Mouse (Mus musculus): ENCODE measurements at regions not wholly inside any gene's neighbourhood (a gene's known extent, or its start where the extent isn't known, plus 50 kb on each side); places are given as distances from the start of the nearest gene placed in this dataset.

DNA sequence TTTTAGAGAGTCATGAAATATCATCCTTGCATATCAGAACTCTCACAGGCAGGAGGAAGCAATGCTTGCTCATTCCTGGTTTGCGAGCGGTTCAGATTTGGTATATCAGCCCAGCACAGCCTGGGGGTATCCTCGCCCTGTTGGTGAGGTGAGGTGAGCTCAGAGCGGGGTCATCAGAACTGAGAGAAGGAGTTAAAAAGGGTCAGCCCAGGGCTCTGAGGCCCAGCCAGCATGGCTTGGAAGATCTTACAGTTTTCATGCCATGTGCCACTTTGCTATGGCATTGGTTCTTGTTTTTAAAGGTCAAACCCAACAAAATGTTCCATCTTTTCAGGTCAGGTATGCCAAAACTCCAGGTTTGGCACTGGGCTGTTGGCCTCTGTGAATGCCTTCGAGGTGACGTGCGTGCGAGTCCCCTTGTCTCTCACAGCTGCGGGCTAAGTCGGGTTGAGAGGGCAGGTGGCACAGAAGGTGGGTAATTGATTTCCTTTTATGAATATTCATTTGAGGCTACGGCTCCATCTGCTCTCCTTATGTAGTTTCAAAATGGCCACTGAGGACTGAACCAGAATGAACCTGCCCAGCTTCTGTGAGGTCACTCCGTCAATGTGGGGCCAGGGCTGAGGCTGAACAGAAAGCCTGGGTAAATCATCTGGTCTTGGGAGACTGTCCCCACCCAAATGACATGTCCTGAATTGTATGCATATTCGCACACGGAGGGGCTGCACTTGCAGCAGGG lies 86.3 kb downstream of the Hhipl2 start:
- ATAC-seq (ENCODE audit: insufficient number of reproducible peaks, low FRiP score): no peak
- Histone ChIP-seq H3K27ac (ENCODE audit: poor library complexity, severe bottlenecking) (no peak overlapping the region), H3K9me3 (replicated peaks) (peaks cover 6% of the 10 kb centered on the region; the same call in 1 of the 2 replicates), H3K4me3 (no peak overlapping the region), H3K36me3 (no peaks in the 10 kb centered on the region), H3K4me2 (no peak overlapping the region), H3K27me3 (replicated peaks) (no peaks in the 10 kb centered on the region), H3K9ac (no peak overlapping the region), H3K4me1 (replicated peaks) (no peaks in the 10 kb centered on the region)
- 86% methylated on average over 14 of the region's 14 CpGs for WGBS

GRCm38 (mm10) chr1:183507893-183508292 lies 89.9 kb downstream of the Hhipl2 start:
- Histone ChIP-seq H3K36me3 (no peaks in the 10 kb centered on the region), H3K27ac (ENCODE audit: poor library complexity, severe bottlenecking) (no peak overlapping the region), H3K4me1 (replicated peaks) (no peaks in the 10 kb centered on the region), H3K4me3 (no peak overlapping the region), H3K9ac (no peak overlapping the region), H3K9me3 (replicated peaks) (peaks cover 9% of the 10 kb centered on the region; the same call in 1 of the 2 replicates), H3K4me2 (no peak overlapping the region), H3K27me3 (replicated peaks) (no peaks in the 10 kb centered on the region)
- 94% methylated on average over 2 of the region's 2 CpGs for WGBS
- no peak for ATAC-seq (ENCODE audit: insufficient number of reproducible peaks, low FRiP score)

GRCm38 (mm10) chr1:183510759-183511158 lies 92.7 kb downstream of the Hhipl2 start:
- H3K27me3 ChIP-seq (replicated peaks): no peaks in the 10 kb centered on the region; the same call in 1 of the 2 replicates
- peaks cover 9% of the 10 kb centered on the region; the same call in 1 of the 2 replicates for H3K9me3 ChIP-seq (replicated peaks)
- H3K36me3 ChIP-seq: no peaks in the 10 kb centered on the region
- H3K4me2 ChIP-seq: no peak overlapping the region
- no peak overlapping the region for H3K4me3 ChIP-seq
- 79% methylated on average over 10 of the region's 10 CpGs for WGBS
- ATAC-seq (ENCODE audit: insufficient number of reproducible peaks, low FRiP score): no peak
- H3K9ac ChIP-seq: no peak overlapping the region
- no peak overlapping the region for H3K27ac ChIP-seq (ENCODE audit: poor library complexity, severe bottlenecking)
- H3K4me1 ChIP-seq (replicated peaks): no peaks in the 10 kb centered on the region

DNA sequence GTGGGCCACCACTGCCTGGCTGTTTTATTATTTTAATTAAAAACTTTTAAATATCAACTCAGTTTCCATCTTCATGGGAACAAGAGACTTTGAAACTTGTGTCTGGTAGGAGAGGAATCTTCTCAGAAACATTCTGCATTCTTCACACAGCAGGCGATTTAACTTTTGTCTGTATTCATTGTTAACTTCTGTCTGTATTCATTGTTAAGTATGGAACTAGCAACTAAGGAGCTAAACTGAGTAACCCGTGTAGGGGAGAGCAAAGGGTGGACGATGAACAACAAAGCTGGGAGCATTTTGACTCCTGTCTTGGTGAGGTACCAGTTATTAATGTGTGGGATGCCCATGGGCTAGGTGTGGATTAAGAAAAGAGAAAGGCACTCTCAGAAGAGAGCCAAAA lies 95.9 kb downstream of the Hhipl2 start:
- no peak overlapping the region for H3K27ac ChIP-seq (ENCODE audit: poor library complexity, severe bottlenecking)
- H3K27me3 ChIP-seq (replicated peaks): no peaks in the 10 kb centered on the region; the same call in 1 of the 2 replicates
- WGBS: 73% methylated on average over 3 of the region's 3 CpGs
- ATAC-seq (ENCODE audit: insufficient number of reproducible peaks, low FRiP score): no peak
- H3K4me3 ChIP-seq: no peak overlapping the region
- 0 out of 2 replicates have a peak, but pooled peaks cover 4% of the 10 kb centered on the region for H3K9me3 ChIP-seq (replicated peaks)
- no peaks in the 10 kb centered on the region for H3K36me3 ChIP-seq
- H3K4me2 ChIP-seq: no peak overlapping the region
- no peaks in the 10 kb centered on the region for H3K4me1 ChIP-seq (replicated peaks)
- H3K9ac ChIP-seq: no peak overlapping the region

- H3K27me3 ChIP-seq (replicated peaks): no peaks in the 10 kb centered on the region; the same call in 1 of the 2 replicates
- 0 out of 2 replicates have a peak, but pooled peaks cover 1% of the 10 kb centered on the region for H3K9me3 ChIP-seq (replicated peaks)
- no peak overlapping the region for H3K4me3 ChIP-seq
- no peak overlapping the region for H3K4me2 ChIP-seq
- no peaks in the 10 kb centered on the region for H3K4me1 ChIP-seq (replicated peaks)
- 75% methylated on average over 15 of the region's 15 CpGs for WGBS
- ATAC-seq (ENCODE audit: insufficient number of reproducible peaks, low FRiP score): no peak
- H3K9ac ChIP-seq: no peak overlapping the region
- no peak overlapping the region for H3K27ac ChIP-seq (ENCODE audit: poor library complexity, severe bottlenecking)
- no peaks in the 10 kb centered on the region for H3K36me3 ChIP-seq
Observed at GRCm38 (mm10) chr1:183514281-183514983, 96.4 kb downstream of the Hhipl2 start.

GRCm38 (mm10) chr1:183514984-183515287 lies 96.9 kb downstream of the Hhipl2 start:
- WGBS: 70% methylated on average over 2 of the region's 2 CpGs
- H3K27me3 ChIP-seq (replicated peaks): no peaks in the 10 kb centered on the region; the same call in 1 of the 2 replicates
- no peaks in the 10 kb centered on the region for H3K9me3 ChIP-seq (replicated peaks)
- H3K4me1 ChIP-seq (replicated peaks): no peaks in the 10 kb centered on the region
- H3K9ac ChIP-seq: no peak overlapping the region
- no peaks in the 10 kb centered on the region for H3K36me3 ChIP-seq
- no peak overlapping the region for H3K4me2 ChIP-seq
- H3K27ac ChIP-seq (ENCODE audit: poor library complexity, severe bottlenecking): no peak overlapping the region
- no peak for ATAC-seq (ENCODE audit: insufficient number of reproducible peaks, low FRiP score)
- H3K4me3 ChIP-seq: no peak overlapping the region

DNA sequence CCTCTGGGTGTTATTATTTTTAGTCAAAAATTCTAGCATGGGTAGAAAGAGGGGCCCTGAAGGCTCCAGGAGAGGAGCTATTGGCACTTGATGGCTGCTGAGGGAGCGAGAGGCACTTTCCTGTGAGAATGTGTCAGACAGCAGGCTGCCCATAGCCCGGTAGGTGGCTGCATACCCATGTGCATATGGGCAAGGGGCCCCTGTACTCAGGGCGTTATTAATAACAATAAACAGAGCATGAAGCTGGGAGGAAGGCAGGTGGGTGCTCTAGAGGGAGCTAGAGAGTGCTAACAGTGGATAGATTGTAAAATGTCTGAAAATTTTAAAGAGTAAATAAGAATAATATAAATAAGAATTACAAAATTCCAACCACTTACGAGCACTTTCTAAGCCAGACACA lies 98.2 kb downstream of the Hhipl2 start:
- no peaks in the 10 kb centered on the region for H3K36me3 ChIP-seq
- no peak overlapping the region for H3K4me3 ChIP-seq
- H3K4me1 ChIP-seq (replicated peaks): 0 out of 2 replicates have a peak, but pooled peaks cover 4% of the 10 kb centered on the region
- no peaks in the 10 kb centered on the region for H3K9me3 ChIP-seq (replicated peaks)
- no peak overlapping the region for H3K4me2 ChIP-seq
- ATAC-seq (ENCODE audit: insufficient number of reproducible peaks, low FRiP score): no peak
- no peak overlapping the region for H3K27ac ChIP-seq (ENCODE audit: poor library complexity, severe bottlenecking)
- no peak overlapping the region for H3K9ac ChIP-seq
- no peaks in the 10 kb centered on the region; the same call in 1 of the 2 replicates for H3K27me3 ChIP-seq (replicated peaks)
- 52% methylated on average over 4 of the region's 4 CpGs for WGBS

DNA sequence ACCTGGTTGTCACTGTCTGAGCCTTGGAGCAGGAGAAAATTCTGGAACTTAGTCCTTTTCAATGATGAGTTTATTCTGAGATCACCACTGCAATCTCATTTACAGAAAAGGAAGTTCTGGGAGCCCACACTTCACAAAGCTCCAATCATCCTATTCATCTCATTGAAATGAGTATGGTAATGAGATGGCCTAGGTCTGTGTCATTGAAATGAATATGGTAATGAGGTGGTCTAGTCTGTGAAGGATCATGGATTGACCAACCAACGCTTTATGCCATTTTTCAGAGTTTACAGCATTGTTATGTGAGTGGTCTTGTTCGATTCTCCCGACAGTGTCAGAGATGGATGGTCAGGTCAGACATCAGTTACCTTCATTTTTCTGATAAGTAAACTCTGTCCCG lies 99.2 kb downstream of the Hhipl2 start:
- H3K9ac ChIP-seq: no peak overlapping the region
- H3K4me3 ChIP-seq: no peak overlapping the region
- no peaks in the 10 kb centered on the region for H3K36me3 ChIP-seq
- no peak for ATAC-seq (ENCODE audit: insufficient number of reproducible peaks, low FRiP score)
- 80% methylated on average over 4 of the region's 4 CpGs for WGBS
- H3K4me1 ChIP-seq (replicated peaks): 0 out of 2 replicates have a peak, but pooled peaks cover 5% of the 10 kb centered on the region
- H3K9me3 ChIP-seq (replicated peaks): no peaks in the 10 kb centered on the region
- H3K4me2 ChIP-seq: no peak overlapping the region
- no peaks in the 10 kb centered on the region; the same call in 1 of the 2 replicates for H3K27me3 ChIP-seq (replicated peaks)
- no peak overlapping the region for H3K27ac ChIP-seq (ENCODE audit: poor library complexity, severe bottlenecking)

DNA sequence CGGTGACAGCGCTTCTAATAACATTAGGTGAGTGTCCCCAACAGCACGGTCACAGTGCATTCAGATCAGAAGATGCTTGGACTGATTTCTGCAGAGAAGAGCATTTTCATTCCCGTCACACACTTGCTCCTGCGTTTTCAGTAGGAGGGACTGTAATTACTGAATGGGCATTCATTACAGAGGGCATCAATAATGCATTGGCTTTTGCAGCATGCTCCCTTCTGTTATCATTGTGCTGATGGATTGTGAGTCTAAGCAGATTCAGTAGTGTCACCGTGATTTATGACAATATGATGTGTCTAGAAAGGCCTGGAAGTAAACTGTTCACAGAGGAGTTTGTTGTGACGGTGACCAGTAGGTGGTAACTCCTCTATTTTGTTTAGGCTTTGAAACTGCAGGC lies 103.6 kb downstream of the Hhipl2 start:
- no peak overlapping the region for H3K4me3 ChIP-seq
- 71% methylated on average over 7 of the region's 7 CpGs for WGBS
- H3K9ac ChIP-seq: no peak overlapping the region
- H3K27ac ChIP-seq (ENCODE audit: poor library complexity, severe bottlenecking): no peak overlapping the region
- H3K36me3 ChIP-seq: no peaks in the 10 kb centered on the region
- no peaks in the 10 kb centered on the region for H3K27me3 ChIP-seq (replicated peaks)
- 0 out of 2 replicates have a peak, but pooled peaks cover 5% of the 10 kb centered on the region for H3K4me1 ChIP-seq (replicated peaks)
- H3K4me2 ChIP-seq: no peak overlapping the region
- H3K9me3 ChIP-seq (replicated peaks): peaks cover 10% of the 10 kb centered on the region; the same call in 1 of the 2 replicates
- ATAC-seq (ENCODE audit: insufficient number of reproducible peaks, low FRiP score): no peak

- no peak for ATAC-seq (ENCODE audit: insufficient number of reproducible peaks, low FRiP score)
- Histone ChIP-seq H3K9me3 (replicated peaks) (peaks cover 4% of the 10 kb centered on the region; the same call in 1 of the 2 replicates), H3K27ac (ENCODE audit: poor library complexity, severe bottlenecking) (no peak overlapping the region), H3K4me3 (no peak overlapping the region), H3K4me2 (no peak overlapping the region), H3K4me1 (replicated peaks) (no peaks in the 10 kb centered on the region), H3K27me3 (replicated peaks) (no peaks in the 10 kb centered on the region), H3K9ac (no peak overlapping the region), H3K36me3 (no peaks in the 10 kb centered on the region)
- WGBS: 82% methylated on average over 11 of the region's 11 CpGs
Observed at GRCm38 (mm10) chr1:183533386-183533785, 115.4 kb downstream of the Hhipl2 start.

DNA sequence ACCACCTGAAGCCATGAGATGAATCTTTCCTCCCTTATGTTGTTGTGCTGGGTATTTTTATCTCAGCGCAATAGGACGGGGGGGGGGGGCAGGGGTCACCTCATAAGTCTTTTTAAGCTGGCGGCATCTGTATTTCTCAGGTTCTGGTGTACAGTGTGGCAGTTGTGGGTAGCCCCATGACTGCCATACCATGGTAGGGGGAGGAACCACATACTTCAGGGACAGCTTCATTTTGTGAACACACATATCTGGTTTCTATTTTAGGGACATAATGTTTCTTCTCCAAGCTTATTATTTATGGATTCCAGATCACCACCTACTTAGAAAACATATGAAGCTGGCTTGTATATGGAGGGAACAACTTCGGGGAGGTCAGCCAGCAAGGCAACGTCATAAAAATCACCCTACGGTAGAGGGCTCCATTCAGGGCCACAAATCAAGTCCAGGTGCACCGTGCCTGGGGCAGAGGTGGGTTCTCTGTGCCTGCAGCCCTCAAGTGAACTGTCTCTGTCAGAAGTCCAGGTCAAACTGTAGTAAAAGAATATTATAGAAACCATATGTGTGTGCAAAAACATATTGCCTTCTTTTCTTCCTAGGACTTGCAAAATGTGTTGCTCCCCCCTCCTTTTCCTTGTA lies 130.9 kb downstream of the Hhipl2 start:
- H3K27ac ChIP-seq (ENCODE audit: poor library complexity, severe bottlenecking): no peak overlapping the region
- no peak for ATAC-seq (ENCODE audit: insufficient number of reproducible peaks, low FRiP score)

More for the DNA sequence above, 130.9 kb downstream of the Hhipl2 start:
- 82% methylated on average over 7 of the region's 7 CpGs for WGBS
- no peaks in the 10 kb centered on the region for H3K9me3 ChIP-seq (replicated peaks)
- no peak overlapping the region for H3K4me3 ChIP-seq
- no peaks in the 10 kb centered on the region for H3K36me3 ChIP-seq
- H3K9ac ChIP-seq: no peak overlapping the region
- H3K27me3 ChIP-seq (replicated peaks): no peaks in the 10 kb centered on the region
- no peak overlapping the region for H3K4me2 ChIP-seq
- H3K4me1 ChIP-seq (replicated peaks): no peaks in the 10 kb centered on the region
